Mouse (Mus musculus) retina, postnatal 7 days (tissue): Measurements from ENCODE around the gene Prpf38b.

Experiments
- DNase-seq: peaks from one replicate; pipeline ENCODE4 v3.0.0-alpha.2; 2012; ENCODE audit warnings: low read depth, low spot score

Gene Prpf38b

GRCm38 (mm10) chr3:108911548-108912413 lies at the start of gene Prpf38b:
TSS of gene Prpf38b (minus strand) at chr3:108911727.
- peak; percentile 92 for DNase-seq

DNA sequence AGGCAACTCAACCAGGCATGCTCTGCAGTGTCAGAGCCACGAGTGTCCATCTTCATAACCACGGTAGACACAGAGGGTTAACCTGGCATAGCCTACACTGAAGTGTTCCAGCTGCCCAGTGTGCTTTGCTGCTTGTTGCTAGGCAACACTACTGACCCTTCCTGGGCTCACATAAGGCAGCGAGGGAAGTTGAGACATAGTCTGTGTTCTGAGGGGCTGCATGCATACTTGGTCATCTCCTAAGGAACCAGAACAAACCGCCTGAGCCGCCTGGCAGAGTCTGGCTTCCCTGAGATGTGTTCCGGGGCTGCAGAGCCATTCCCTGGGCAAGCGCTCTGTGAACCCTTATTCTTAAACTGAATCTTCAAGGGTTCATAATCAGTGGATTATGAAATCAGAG lies 49.7 kb upstream of the Prpf38b start:
- no peak for DNase-seq

DNA sequence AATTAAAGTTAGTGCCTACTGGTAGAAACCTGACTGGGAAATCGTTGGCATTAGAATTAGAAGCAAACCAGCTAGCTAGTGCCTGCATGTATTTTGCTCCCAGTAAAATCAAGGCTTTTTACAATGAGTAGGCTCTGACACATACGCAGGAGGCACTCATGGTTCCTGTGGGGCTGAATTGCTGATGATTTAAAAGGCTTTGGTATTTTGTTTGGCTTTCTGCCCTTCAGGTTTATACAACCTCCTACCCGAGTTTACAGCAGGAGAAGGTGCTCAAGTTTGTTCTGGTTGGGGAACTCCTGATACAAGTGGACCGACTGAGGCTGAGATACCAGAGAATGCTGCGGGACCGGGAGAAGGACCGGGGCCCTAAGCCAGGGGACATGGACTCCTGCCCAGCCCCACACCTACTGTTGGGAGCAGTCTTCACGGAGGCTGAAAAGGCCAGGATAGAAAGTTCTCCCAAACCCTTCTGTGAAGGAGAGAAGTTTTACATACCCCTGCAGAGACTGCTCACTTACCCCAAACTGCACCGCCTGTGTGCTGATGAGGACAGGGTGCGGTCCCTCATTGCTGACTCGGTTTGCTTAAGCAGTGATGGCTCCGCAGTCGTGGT lies 48.3 kb upstream of the Prpf38b start:
- DNase-seq: no peak

- DNase-seq: no peak
Observed at GRCm38 (mm10) chr3:108957976-108958375, 46.4 kb upstream of the Prpf38b start.

- no peak for DNase-seq
Observed at GRCm38 (mm10) chr3:108940996-108941395, 29.5 kb upstream of the Prpf38b start.

DNA sequence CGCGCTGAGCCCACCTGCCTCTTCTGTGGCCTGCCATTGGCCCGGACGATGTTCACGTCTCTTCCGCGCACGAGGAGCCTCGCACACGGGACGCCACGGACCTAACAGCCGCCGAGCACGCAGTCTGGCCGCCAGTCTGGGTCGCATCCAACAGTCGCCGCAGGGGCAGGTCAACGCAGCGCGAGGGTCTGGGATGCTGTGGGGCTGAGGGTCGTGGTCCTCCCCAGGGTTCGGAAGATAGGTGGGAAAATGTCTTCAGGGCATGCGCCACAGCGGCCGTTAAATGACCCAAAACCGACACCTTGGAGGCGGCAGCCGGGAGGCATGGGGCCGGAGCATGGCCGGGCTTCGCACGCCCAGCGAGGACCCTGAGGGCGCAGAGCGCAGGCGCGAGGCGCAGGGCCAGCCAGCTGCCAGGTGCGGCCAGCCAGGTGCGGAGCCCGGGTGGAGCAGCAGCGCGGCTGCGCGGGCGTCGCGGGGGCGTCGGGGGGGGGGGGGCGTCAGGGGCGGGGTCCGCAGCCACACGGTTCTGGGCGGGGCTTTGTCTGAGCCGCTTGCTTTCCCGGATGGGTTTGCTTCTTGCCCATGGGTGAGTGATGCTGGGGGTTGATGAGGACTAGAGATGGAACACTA lies 28.6 kb upstream of the Prpf38b start, which contains the start of gene Gm9857:
Gene Gm9857 (minus strand): TSS at position 445 of the 633 bp plus-strand sequence.
- no peak for DNase-seq

GRCm38 (mm10) chr3:108939573-108939972 lies 28.0 kb upstream of the Prpf38b start, which contains the start of gene Henmt1:
TSS of gene Henmt1 (plus strand) at chr3:108939873.
- DNase-seq: no peak

DNA sequence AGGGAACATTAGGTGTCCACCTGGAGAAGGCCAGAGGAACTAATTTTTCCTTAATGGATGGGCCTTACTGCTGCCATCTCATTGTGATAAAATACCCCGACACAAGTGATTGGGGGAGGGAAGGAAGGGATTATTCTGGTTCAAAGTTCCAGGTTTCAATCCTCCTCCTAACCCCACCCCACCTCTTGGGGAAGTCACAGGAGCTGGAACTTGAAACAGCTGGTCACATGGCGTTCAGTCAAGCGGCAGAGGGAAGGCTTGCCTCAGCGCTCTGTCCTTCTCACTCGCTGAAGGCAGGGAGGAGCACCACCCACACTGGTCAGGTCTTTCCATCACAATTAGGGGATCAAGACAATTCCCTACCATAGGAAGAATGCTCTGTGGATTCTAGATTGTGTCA lies 27.2 kb upstream of the Prpf38b start:
- no peak for DNase-seq

GRCm38 (mm10) chr3:108933557-108933956 lies 22.0 kb upstream of the Prpf38b start:
- DNase-seq: no peak

DNA sequence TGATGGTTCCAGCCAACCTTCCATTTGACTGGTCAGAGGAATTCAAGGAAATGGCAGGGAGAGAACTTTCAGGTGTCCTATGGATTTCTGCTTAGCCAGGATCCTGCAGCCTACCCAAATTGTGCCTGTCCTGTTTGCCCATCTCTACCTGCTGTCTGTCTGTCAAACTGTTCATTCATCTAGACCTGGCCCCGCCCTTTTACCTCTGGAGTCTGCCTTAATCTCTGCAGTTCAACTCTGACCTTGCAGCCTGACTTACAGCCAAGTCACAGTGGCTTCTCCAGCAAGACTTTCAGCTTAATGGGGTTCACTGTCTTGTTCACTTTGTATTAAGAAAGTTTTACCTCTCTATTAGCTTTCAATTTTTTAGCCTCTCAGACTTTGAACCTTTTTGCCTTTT lies 14.8 kb upstream of the Prpf38b start:
- no peak for DNase-seq

- DNase-seq: no peak
Observed at GRCm38 (mm10) chr3:108925677-108926076, 14.2 kb upstream of the Prpf38b start.

DNA sequence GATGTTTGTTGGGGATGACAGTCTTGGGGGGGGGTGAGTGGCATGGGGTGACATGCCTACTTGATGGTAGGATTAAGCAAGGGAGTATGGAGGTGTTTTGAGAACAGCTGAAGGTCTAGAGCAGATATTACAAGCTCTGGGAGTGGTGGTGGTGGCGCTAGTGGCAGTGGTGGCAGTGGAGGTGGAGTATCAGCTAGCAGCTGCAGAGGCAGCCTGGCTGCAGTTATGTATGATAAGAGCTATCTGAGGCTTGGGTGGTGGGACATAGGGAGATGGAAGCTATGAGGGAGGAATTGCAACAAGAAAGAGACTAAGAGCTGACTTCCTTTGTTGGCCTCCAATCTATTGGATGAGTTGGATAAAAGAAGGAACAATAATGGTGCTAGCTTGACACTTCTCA lies 10.3 kb upstream of the Prpf38b start:
- DNase-seq: no peak

- no peak for DNase-seq
Observed at GRCm38 (mm10) chr3:108920442-108921070, 9.0 kb upstream of the Prpf38b start.

DNA sequence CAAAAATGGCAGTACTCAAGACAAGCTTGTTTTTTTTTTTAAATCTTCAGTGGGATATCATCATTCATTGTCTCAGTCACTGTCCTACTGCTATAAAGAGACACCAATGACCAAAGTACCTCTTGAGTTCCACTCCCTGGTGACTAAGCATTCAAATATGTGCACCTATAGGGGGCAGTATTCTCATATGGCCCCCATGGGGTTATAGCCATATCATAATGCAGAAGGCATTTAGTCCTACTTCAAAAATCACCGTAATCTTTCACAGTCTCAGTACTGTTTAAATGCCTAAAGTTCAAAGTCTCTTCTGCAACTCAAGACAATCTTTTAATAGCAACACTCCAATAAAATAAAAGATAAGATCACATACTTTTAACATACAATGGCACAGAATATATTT lies 7.3 kb upstream of the Prpf38b start:
- no peak for DNase-seq

DNA sequence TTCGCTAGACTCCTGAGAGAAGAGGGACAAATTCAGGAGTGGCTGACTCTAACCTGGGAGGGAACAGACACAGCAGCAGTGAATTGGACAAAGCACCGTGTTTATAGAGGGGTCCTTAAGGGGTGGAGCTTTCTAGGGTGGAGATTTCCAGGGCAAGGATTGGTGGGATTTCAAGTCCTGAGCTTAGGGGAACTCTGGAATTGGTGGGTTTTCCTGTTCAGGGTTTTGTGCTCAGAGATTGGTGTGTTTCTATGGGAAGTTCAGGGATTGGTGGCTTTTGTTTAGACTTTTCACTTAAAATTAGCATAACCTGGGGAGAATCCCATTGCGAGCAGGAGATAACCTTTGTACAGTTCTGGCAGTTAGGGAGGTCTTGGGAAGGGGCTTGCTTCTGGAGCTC lies 6.5 kb upstream of the Prpf38b start:
- no peak for DNase-seq

- no peak for DNase-seq
Observed at GRCm38 (mm10) chr3:108916857-108917256, 5.3 kb upstream of the Prpf38b start.

DNA sequence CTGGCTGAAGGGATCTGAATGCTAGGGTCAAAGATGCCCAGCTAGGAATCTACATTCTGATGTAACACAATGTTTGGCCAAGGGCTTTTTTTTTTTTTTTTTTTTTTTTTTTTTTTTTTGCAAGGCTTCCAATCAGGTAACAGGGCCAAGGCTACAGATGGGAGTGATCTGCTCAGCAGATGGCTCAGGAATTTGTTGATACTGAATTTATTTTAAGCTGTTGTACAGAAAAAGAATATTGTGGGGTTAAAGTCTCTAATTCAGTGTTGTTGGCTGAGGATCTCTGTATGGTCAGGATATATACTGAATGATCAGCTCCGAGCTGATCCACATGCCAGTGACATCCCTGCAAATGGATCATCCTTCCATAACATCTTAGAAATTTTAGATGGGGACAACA lies 4.5 kb upstream of the Prpf38b start:
- DNase-seq: no peak

- peak; percentile 43 for DNase-seq
Observed at GRCm38 (mm10) chr3:108911081-108911547, 413 bp downstream of the Prpf38b start.

DNA sequence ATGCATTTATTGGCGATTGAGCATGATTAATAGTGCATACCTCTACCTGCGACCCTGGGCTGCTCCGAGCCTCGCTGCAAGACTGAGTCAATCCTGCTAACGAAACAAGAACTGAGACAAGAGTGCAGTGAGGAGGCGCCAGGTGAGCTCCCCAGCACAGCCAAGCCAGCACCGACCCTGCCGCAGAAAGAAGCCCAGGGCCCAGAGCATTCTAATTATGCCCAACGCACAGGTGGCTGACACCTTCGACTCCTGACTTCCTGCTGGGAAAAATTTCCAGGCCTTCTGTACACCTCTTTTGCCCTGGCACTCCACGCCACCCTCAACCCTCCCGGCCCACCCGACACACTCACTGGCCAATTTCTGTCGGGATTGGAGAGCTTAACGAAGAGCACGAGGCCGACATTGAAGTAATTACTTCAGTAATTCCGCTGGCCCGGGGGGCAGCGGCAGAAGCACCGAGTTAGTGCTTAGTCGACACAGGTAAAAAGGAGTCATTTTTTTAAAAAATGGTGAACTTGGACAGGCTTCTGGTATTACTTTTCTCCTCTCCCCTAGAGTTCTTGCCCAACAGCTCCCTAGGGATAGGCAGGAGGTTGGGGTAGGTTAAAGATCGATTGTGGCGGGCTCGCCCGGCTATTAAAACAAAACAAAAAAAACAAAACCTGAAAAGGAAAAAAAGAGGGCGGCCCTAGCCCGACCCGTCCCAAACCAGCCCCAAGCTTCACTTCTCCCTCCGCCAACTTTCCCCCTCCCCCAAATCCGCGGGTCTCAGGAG lies 1.0 kb downstream of the Prpf38b start:
- DNase-seq: no peak

- no peak for DNase-seq
Observed at GRCm38 (mm10) chr3:108902934-108903333, 8.6 kb downstream of the Prpf38b start.

DNA sequence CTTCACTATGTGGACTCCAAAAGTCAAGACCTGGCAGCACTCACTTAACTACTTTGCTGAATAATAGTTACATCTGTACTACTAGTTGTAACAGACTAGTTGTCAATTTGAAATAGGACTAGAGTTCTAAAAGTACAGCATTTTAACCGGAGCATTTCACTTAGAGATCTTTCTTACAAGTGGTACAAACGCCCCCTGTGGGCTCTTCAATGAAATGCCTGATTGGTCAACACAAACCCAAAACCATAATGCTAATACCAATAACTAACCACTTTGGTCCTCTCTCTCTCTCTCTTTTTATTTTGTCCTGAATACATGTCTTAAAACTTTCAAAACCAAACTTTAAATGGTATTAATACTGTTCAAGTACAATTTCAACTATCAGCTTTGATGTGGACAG lies 9.5 kb downstream of the Prpf38b start:
- no peak for DNase-seq
